Mouse (Mus musculus): Measurements from ENCODE around the gene Vash1.

The Vash1 gene

GRCm38 (mm10) chr12:86683698-86684097 is 5.2 kb downstream of the Vash1 start:
- no peak for DNase-seq (ENCODE audit: low spot score in 2 of 2)

GRCm38 (mm10) chr12:86685275-86685674 is 6.8 kb downstream of the Vash1 start:
- peak in 1 of 2 experiments; percentile 67 for DNase-seq (ENCODE audit: low spot score in 2 of 2)

- DNase-seq (ENCODE audit: low spot score in 2 of 2) = no peak
These were observed 8.2 kb downstream of the Vash1 start for GRCm38 (mm10) chr12:86686551-86687330.

- DNase-seq (ENCODE audit: low spot score in 2 of 2) = no peak
These were observed 9.0 kb downstream of the Vash1 start for GRCm38 (mm10) chr12:86687445-86687955.

GRCm38 (mm10) chr12:86687971-86688573 is 9.6 kb downstream of the Vash1 start:
- DNase-seq (ENCODE audit: low spot score in 2 of 2) = no peak

GRCm38 (mm10) chr12:86688917-86689316 is 10.4 kb downstream of the Vash1 start:
- DNase-seq (ENCODE audit: low spot score in 2 of 2) = no peak

GRCm38 (mm10) chr12:86690700-86691485 is 12.4 kb downstream of the Vash1 start:
- no peak for DNase-seq (ENCODE audit: low spot score in 2 of 2)

- no peak for DNase-seq (ENCODE audit: low spot score in 2 of 2)
These were observed 14.2 kb downstream of the Vash1 start for GRCm38 (mm10) chr12:86692471-86693356.

GRCm38 (mm10) chr12:86693389-86693788 is 14.9 kb downstream of the Vash1 start:
- no peak for DNase-seq (ENCODE audit: low spot score in 2 of 2)

GRCm38 (mm10) chr12:86694441-86694840 is 15.9 kb downstream of the Vash1 start:
- no peak for DNase-seq (ENCODE audit: low spot score in 2 of 2)

- no peak for DNase-seq (ENCODE audit: low spot score in 2 of 2)
These were observed 19.5 kb downstream of the Vash1 start for GRCm38 (mm10) chr12:86697996-86698395.

GRCm38 (mm10) chr12:86698537-86698936 is 20.0 kb downstream of the Vash1 start:
- DNase-seq (ENCODE audit: low spot score in 2 of 2) = no peak

- peak; percentile 83 to 95 for DNase-seq (ENCODE audit: low spot score in 2 of 2)
These were observed 21.7 kb downstream of the Vash1 start for GRCm38 (mm10) chr12:86699965-86700926.

- no peak for DNase-seq (ENCODE audit: low spot score in 2 of 2)
These were observed 22.4 kb downstream of the Vash1 start for GRCm38 (mm10) chr12:86700927-86701310.

GRCm38 (mm10) chr12:86701491-86701890 is 23.0 kb downstream of the Vash1 start:
- no peak for DNase-seq (ENCODE audit: low spot score in 2 of 2)

GRCm38 (mm10) chr12:86702690-86703089 is 24.2 kb downstream of the Vash1 start:
- DNase-seq (ENCODE audit: low spot score in 2 of 2) = no peak

- no peak for DNase-seq (ENCODE audit: low spot score in 2 of 2)
These were observed 27.3 kb downstream of the Vash1 start for GRCm38 (mm10) chr12:86705843-86706242.

GRCm38 (mm10) chr12:86714026-86714425 is 35.5 kb downstream of the Vash1 start:
- no peak for DNase-seq (ENCODE audit: low spot score in 2 of 2)

- peak; percentile 76 to 80 for DNase-seq (ENCODE audit: low spot score in 2 of 2)
These were observed 36.9 kb downstream of the Vash1 start for GRCm38 (mm10) chr12:86715401-86715800.

GRCm38 (mm10) chr12:86716962-86717361 is 38.5 kb downstream of the Vash1 start:
- DNase-seq (ENCODE audit: low spot score in 2 of 2) = no peak

Data from frontal cortex, postnatal 36 days (tissue).